Mouse (Mus musculus): ENCODE measurements around the gene Stk10.

Stk10 gene

DNA sequence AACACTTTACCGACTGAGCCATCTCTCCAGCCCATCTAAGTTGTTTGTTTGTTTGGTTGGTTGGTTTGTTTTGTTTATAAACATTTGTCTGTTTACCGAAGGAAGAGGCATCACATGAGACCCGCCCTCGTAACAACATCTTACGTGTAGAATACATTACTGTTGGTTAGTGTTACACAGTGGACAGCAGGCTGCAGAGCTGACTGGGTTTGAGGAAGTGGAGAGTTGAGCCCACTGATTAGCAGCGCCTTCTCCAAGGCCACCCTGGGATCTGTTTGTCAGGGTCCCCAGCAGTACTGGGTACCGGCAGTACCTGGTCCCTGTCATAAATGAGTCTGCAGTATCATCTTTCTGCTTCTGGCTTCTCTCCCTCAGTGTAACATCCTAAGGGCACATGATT lies 35.0 kb downstream of the Stk10 start:
- no peak for DNase-seq (ENCODE audit: low spot score)

- DNase-seq (ENCODE audit: low spot score), result no peak
These were observed 35.7 kb downstream of the Stk10 start for GRCm38 (mm10) chr11:32568637-32569293.

GRCm38 (mm10) chr11:32571103-32571502 lies 38.0 kb downstream of the Stk10 start:
- DNase-seq (ENCODE audit: low spot score), result no peak

DNA sequence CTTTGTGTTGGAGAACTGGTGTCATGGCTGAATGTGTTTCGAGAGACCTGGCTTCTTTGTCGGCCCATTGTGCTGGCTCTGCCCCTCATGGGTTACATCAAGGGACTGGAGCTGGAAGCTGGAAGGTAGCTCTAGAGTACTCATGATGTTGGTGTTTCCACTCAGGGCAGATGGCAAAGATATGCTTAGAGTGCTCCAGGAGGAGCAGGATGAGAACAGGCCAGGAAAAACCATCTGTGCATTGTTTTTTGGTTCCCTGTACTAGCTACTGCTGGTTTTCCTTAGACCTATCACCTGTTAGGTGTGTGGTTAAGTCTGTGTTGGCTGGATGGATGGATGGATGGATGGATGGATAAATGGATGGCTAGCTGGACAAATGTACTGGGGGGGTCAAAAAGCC lies 40.6 kb downstream of the Stk10 start:
- no peak for DNase-seq (ENCODE audit: low spot score)

DNA sequence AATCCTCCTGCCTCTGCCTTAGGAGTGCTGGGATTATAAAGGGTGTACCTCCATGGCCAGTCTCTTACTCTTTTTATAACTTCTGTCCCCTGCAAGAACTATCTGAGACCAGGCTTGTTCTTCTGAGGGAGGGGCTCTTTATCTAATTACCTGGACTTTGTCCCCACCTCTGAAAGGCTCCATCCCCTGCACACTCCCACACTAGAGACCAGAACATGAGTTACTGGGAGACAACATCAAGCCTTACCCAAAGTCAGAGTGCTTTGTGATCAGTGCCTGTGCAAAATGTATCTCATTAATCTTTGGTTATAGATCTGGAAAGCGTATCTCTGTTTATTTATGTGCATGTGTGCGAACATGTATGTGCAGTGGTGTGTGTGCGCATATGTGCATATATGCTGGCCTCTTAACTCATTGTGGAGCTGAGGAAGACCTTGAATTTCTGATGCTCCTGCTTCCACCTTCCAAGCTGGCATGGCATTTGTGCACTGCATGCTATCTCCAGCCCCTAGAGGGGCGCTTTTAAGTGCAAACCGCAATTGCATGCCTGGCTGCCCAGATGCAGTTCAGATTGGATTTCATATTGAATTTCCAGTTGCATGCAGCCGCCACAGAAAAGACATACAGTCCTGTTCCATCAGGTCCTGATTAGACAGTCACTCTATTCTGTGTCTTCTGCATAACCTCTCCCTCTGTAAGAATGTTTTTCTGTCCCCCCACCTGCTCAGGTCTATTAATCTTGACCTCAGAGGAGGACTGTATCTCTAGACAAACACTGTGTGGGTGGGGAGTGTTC lies 43.1 kb downstream of the Stk10 start:
- no peak for DNase-seq (ENCODE audit: low spot score)

- DNase-seq (ENCODE audit: low spot score), result no peak
These were observed 43.6 kb downstream of the Stk10 start for GRCm38 (mm10) chr11:32576760-32577050.

GRCm38 (mm10) chr11:32580305-32580947 lies 47.3 kb downstream of the Stk10 start:
- peak; percentile 39 for DNase-seq (ENCODE audit: low spot score)

DNA sequence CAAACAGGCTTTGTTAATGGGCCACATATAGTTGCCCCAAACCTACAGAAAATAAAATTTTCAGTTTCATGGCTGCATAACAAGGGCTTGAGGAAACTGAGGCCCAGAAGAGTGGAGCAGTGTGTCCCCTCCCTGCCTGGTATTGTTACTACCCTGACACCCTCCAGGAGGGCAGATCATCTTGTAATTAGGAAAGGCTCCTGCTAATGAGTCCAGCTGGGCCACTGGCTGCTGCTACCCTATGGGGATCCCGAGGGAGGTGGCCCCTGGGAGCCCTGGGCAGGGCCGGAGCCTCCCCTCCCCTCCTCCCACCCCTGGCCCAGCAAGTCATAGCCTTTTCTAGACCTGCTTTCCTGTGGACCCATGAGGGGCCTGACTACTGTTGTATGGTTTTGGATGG lies 47.9 kb downstream of the Stk10 start:
- DNase-seq (ENCODE audit: low spot score), result no peak

GRCm38 (mm10) chr11:32582813-32583212 lies 49.7 kb downstream of the Stk10 start:
- no peak for DNase-seq (ENCODE audit: low spot score)

DNA sequence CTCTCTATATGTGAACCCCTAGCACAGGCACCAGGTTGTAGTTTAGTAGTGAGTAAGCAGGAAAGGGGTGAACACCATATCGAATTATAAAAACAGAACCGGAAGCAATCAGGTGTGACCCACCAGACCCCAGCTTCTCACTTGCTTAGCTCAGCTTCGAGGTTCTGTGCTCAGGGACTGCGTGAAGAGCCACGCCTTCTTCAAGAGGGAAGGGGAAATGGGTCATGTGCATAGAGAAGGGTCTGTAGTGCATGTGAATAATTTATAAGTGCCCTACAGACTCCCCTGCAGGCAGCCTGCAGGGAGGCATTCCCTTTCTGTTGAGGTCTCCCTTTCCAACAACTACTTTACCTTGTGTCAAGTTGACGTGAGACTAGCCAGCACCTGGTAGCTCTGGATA lies 52.9 kb downstream of the Stk10 start:
- no peak for DNase-seq (ENCODE audit: low spot score)

GRCm38 (mm10) chr11:32587191-32588089 lies 54.3 kb downstream of the Stk10 start:
- DNase-seq (ENCODE audit: low spot score), result no peak

- DNase-seq (ENCODE audit: low spot score), result peak; percentile 86
These were observed 55.2 kb downstream of the Stk10 start for GRCm38 (mm10) chr11:32588090-32588891.

- DNase-seq (ENCODE audit: low spot score), result no peak
These were observed 55.7 kb downstream of the Stk10 start for GRCm38 (mm10) chr11:32588892-32589172.

DNA sequence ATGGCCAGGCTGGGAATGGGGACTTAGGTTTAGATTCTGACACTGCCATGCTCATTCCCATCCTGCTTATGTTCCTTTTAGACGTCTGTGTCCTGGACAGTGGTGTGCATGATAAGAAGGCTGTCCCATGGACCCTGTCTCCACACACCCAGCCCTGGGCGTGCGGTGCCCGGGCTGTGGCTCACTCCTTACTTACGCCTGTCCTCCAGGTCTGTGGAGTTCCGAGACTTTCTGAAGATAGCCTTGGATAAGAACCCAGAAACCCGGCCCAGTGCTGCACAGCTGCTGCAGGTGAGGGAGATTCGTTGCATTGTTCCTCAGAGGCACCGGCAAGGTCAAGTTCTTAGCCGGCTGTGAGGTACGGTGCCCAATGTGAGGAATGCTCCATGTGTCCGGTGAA lies 56.1 kb downstream of the Stk10 start:
- no peak for DNase-seq (ENCODE audit: low spot score)

- DNase-seq (ENCODE audit: low spot score), result no peak
These were observed 56.7 kb downstream of the Stk10 start for GRCm38 (mm10) chr11:32589791-32590190.

DNA sequence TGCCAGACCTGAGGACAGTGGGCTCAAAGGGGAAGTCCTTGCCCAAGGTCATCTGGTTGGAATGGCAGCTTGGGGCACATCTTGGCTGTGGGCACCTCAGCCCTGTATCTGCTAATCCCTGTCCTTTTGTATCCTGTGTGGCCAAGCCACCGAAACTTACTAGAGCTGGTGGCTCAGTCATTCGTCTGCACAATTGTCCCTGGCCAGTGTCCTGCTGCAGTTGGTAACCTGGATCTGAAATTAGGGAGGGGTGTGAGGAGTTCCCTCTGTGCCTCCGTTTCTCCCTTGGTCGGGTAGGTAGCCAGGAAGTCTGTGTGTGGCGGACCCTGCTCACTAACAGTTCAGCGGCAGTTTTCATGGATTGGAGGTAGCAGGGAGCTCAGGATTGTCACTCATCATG lies 57.1 kb downstream of the Stk10 start:
- no peak for DNase-seq (ENCODE audit: low spot score)

GRCm38 (mm10) chr11:32591921-32592850 lies 59.1 kb downstream of the Stk10 start:
- peak; percentile 56 for DNase-seq (ENCODE audit: low spot score)

DNA sequence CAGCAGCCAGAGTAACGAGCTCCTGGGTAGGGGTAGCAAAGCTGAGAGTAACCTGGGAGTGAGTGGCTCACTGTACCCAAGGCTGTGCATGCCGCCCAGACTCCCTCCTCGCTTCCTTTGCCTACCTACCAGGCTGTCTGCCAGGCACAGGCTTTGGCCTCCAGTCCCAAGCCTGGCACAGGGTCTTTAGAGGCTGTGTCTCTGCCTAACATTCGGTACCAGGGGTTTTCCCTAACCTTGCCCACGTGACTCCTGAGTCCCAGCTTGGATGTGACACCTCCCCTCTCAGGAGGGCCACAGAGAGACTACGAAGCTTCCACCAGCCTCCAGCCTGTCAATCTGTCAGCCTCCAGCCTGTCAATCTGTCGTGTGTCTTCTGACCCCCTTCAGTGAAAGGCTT lies 60.0 kb downstream of the Stk10 start:
- no peak for DNase-seq (ENCODE audit: low spot score)

DNA sequence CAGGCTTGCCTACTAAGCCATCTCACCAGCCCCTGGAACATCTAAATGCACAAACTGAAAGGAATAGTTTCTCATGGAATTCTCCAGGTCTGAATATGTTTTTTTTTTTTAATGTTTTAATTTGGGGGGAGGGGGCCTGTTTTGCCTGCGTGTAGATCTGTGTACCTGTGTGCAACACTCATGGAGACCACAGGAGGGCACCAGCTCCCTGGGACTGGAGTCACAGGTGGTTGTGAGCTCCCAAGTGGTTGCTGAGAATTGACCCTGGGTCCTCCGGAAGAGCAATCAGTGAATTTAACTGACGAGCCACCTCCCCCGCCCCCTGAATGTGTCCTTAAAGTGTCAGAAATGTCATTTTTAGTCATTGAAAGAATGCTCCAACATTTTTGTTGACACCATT lies 61.0 kb downstream of the Stk10 start:
- DNase-seq (ENCODE audit: low spot score), result no peak

DNA sequence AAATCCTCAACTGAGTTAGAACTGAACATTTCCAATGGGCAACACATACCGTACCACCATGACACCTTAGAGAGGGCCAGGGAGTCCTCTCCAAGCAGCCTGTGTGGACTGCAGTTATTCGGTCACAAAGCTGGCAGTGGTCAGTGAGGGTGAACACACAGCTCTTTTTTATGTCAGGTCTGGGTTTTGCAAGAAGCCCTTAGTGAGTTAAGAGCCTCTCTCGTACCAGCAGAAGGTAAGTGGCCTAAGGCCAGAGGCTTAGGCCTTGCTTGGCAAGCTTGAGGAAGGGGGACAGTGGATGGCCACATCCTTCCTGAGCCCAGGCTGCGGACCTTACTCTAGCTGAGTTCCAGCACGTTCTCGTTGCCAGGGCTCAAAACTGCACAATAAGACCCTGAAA lies 67.3 kb downstream of the Stk10 start:
- DNase-seq (ENCODE audit: low spot score), result no peak
